Mouse (Mus musculus) ES-Bruce4 (cell line): ENCODE results near the gene Iah1. TPM values are rescaled to one million over a fixed set of nuclear protein-coding genes. Genes with fewer than 3 reads are reported as not detected.

Experiments
- H3K27ac ChIP-seq: 2 replicates; pipeline ENCODE4 v1.5.1; 2012; ENCODE audit warnings: low read length, inconsistent platforms; ENCODE audit not compliant: insufficient read depth
- H3K27me3 ChIP-seq: 2 replicates; pipeline ENCODE4 v1.6.1; 2012; ENCODE audit warnings: mild to moderate bottlenecking, low read length, inconsistent platforms; ENCODE audit not compliant: control insufficient read depth, poor library complexity, insufficient read depth, severe bottlenecking
- H3K36me3 ChIP-seq: 2 replicates; pipeline ENCODE4 v1.6.1; 2012; ENCODE audit warnings: inconsistent platforms, mild to moderate bottlenecking, low read length, moderate library complexity; ENCODE audit not compliant: control insufficient read depth, poor library complexity, insufficient read depth, severe bottlenecking
- H3K4me1 ChIP-seq: one replicate; pipeline ENCODE4 v1.8.1; 2011; ENCODE audit warnings: low read length; ENCODE audit not compliant: control insufficient read depth, insufficient read depth
- H3K4me3 ChIP-seq: 2 replicates; pipeline ENCODE4 v1.5.1; 2011; ENCODE audit warnings: low read depth, mild to moderate bottlenecking, low read length
- H3K9ac ChIP-seq: 2 replicates; pipeline ENCODE4 v1.6.1; 2012; ENCODE audit warnings: low read depth, mild to moderate bottlenecking, inconsistent platforms; ENCODE audit not compliant: poor library complexity, severe bottlenecking
- H3K9me3 ChIP-seq: replicated peaks from 2 replicates; pipeline ENCODE4 v1.6.1; 2012; ENCODE audit warnings: mild to moderate bottlenecking, low read length, inconsistent platforms; ENCODE audit not compliant: control insufficient read depth, poor library complexity, insufficient read depth, severe bottlenecking
- CTCF ChIP-seq: IDR thresholded peaks from one replicate; pipeline ENCODE4 v1.8.1; 2011; ENCODE audit warnings: low read depth, low read length
- EP300 ChIP-seq: IDR thresholded peaks from 2 replicates; pipeline ENCODE4 v1.6.1; 2011; ENCODE audit warnings: low read depth, low read length; ENCODE audit not compliant: insufficient read depth
- POLR2A ChIP-seq: IDR thresholded peaks from one replicate; pipeline ENCODE4 v1.8.1; 2011; ENCODE audit warnings: low read length; ENCODE audit not compliant: insufficient read depth
- polyA plus RNA-seq: library from polyadenylated mRNA; stranded (reverse); fragments of >200 nt; gene quantifications from 2 replicates; pipeline ENCODE4 v1.2.4, GENCODE M21; 2011; ENCODE audit warnings: low read depth; ENCODE audit not compliant: missing spikeins, insufficient read depth, insufficient read length

The Iah1 gene
- polyA plus RNA-seq, 1 experiment = 32.5 TPM

GRCm38 (mm10) chr12:21284761-21285441, 31.3 kb upstream of the Iah1 start, which contains the start of gene Cpsf3:
Gene Cpsf3, plus strand, starts transcription at chr12:21285391.
- no peaks in the 10 kb centered on the region for H3K4me1 ChIP-seq
- no peaks in the 10 kb centered on the region; the same call in 1 of the 2 replicates for H3K36me3 ChIP-seq
- peak within 1 kb of the TSS; percentile 65 for H3K9ac ChIP-seq
- peak within 1 kb of the TSS; percentile 94 for H3K4me3 ChIP-seq
- H3K27ac ChIP-seq = no peak within 1 kb of the TSS
- H3K27me3 ChIP-seq = no peaks in the 10 kb centered on the region
- TF ChIP-seq CTCF (peak; percentile 16), POLR2A (no peak), EP300 (no peak)
- no peaks in the 10 kb centered on the region for H3K9me3 ChIP-seq

GRCm38 (mm10) chr12:21285508-21286242, 30.5 kb upstream of the Iah1 start:
- Histone ChIP-seq H3K9ac (peak overlapping the region; percentile 65), H3K4me3 (peak overlapping the region; percentile 83), H3K9me3 (no peaks in the 10 kb centered on the region), H3K36me3 (peaks cover 5% of the 10 kb centered on the region), H3K27me3 (no peaks in the 10 kb centered on the region), H3K27ac (no peak overlapping the region), H3K4me1 (no peaks in the 10 kb centered on the region)
- TF ChIP-seq CTCF = no peak

GRCm38 (mm10) chr12:21286243-21286622, 30.0 kb upstream of the Iah1 start, which contains the start of gene Itgb1bp1:
Gene Itgb1bp1, minus strand, starts transcription at chr12:21286284.
- H3K27ac ChIP-seq = peak within 1 kb of the TSS; percentile 17
- peaks cover 5% of the 10 kb centered on the region for H3K36me3 ChIP-seq
- H3K4me3 ChIP-seq = peak within 1 kb of the TSS; percentile 94
- no peaks in the 10 kb centered on the region for H3K9me3 ChIP-seq
- H3K27me3 ChIP-seq = no peaks in the 10 kb centered on the region
- no peaks in the 10 kb centered on the region for H3K4me1 ChIP-seq
- peak within 1 kb of the TSS; percentile 65 for H3K9ac ChIP-seq
- TF ChIP-seq EP300 (0 out of 2 replicates have a peak, but pooled peaks have one; percentile 41), CTCF (no peak)

DNA sequence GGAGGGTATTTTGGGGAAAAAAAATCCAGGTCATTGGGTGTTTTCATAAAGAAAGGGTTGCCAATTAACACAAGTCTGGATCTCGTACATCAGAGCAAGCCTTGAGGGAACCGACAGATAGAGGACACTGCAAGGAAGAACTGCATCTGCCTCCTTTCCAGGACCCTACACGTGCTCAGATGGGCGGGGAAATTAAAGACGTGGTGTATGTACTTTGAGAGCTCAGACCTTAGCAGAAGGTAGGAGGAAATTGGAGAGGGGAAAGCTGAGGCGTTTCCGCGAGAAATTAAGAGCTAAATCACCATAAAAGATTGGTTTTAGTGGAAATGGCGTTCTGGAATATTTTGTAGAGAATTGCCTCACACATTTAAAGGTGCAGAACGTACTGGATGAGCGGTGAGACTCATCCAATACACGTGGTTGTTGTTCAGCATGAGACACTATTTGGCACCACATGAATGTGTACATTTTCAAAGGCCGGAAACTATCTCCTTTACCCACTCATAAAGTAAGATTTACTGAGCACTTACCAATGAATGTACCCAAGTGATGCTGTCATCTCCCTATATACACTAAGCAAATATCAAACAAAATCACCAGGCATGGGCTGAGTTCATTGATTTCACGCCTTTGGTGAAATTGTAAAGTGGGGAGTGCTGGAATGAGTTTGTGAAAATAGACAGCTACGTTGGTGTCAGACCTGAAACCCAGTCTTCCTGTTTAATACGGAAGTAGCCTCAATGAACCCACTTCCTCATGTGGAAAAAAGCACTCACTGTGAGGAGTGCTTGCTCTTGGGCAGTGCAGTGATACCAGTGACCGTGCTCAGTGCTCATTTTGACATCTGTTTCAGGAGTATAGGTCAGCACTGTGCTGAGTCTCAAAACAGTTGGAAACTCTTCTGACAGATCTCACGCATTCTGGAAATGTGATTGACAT, 29.2 kb upstream of the Iah1 start:
- Histone ChIP-seq H3K4me3 (peak overlapping the region; percentile 94), H3K27ac (peak overlapping the region; percentile 17; the same call in 1 of the 2 replicates), H3K9me3 (no peaks in the 10 kb centered on the region), H3K4me1 (no peaks in the 10 kb centered on the region), H3K27me3 (no peaks in the 10 kb centered on the region), H3K36me3 (peaks cover 12% of the 10 kb centered on the region), H3K9ac (peak overlapping the region; percentile 65)
- TF ChIP-seq CTCF (no peak), EP300 (no peak), POLR2A (no peak)

DNA sequence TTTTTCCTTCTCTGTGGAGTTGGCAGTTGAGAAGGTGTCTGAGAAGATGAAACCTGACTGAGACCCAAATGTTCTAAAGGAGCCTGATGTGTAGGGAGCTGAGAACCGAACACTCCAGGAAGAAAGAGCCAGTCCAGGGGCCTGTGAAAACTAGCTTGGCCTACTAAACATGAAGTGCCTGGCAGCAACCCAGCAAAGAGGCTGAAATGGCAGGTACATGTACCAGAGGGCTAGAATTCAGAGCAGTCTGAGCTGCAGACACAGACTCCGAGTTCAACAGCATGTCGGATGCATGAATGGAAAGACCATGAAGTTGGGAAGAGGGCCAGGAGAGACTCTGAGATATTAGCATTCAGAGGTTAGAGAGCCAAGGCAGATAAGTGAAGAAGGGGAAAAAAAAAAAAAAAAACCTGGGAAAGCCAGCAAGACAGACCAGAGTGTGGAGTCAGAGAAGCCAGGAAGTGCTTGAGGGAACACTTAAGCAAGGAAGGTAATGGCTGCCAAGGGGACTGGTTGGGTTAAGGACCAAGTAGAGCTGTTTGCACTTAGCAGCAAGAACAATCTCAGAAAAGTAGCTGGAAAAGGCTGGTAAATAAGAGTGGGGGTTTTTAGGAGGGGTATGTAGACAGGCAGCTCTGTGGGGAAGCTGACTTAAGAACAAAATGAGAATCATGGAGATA, 27.3 kb upstream of the Iah1 start:
- H3K36me3 ChIP-seq = peaks cover 28% of the 10 kb centered on the region
- no peaks in the 10 kb centered on the region for H3K4me1 ChIP-seq
- no peak overlapping the region for H3K27ac ChIP-seq
- no peaks in the 10 kb centered on the region for H3K27me3 ChIP-seq
- no peaks in the 10 kb centered on the region for H3K9me3 ChIP-seq
- H3K4me3 ChIP-seq = no peak overlapping the region
- no peak for TF ChIP-seq CTCF
- TF ChIP-seq POLR2A = no peak
- no peak for TF ChIP-seq EP300
- H3K9ac ChIP-seq = no peak overlapping the region
